Mouse (Mus musculus): ENCODE measurements around the gene Recql5.

Recql5 gene

GRCm38 (mm10) chr11:115899486-115900266 is 33.6 kb downstream of the Recql5 start, which contains the start of gene Smim5:
TSS of gene Smim5 (plus strand) at chr11:115899966.
- no peak for DNase-seq

- DNase-seq: peak; percentile 70
Observed at GRCm38 (mm10) chr11:115898886-115899285, 34.4 kb downstream of the Recql5 start.

- DNase-seq: no peak
Observed at GRCm38 (mm10) chr11:115898446-115898845, 34.8 kb downstream of the Recql5 start.

GRCm38 (mm10) chr11:115894755-115895520 is 38.3 kb downstream of the Recql5 start:
- peak; percentile 21 for DNase-seq

GRCm38 (mm10) chr11:115893071-115893470 is 40.2 kb downstream of the Recql5 start:
- DNase-seq: no peak

- no peak for DNase-seq
Observed at GRCm38 (mm10) chr11:115892213-115892612, 41.1 kb downstream of the Recql5 start.

- no peak for DNase-seq
Observed at GRCm38 (mm10) chr11:115889159-115889558, 44.1 kb downstream of the Recql5 start.

GRCm38 (mm10) chr11:115888020-115888419 is 45.3 kb downstream of the Recql5 start:
- DNase-seq: no peak

- DNase-seq: no peak
Observed at GRCm38 (mm10) chr11:115886446-115886845, 46.8 kb downstream of the Recql5 start.

GRCm38 (mm10) chr11:115885281-115885680 is 48.0 kb downstream of the Recql5 start:
- DNase-seq: no peak

GRCm38 (mm10) chr11:115884361-115884760 is 48.9 kb downstream of the Recql5 start:
- DNase-seq: no peak

- no peak for DNase-seq
Observed at GRCm38 (mm10) chr11:115883251-115883650, 50.0 kb downstream of the Recql5 start.

- no peak for DNase-seq
Observed at GRCm38 (mm10) chr11:115881002-115881401, 52.3 kb downstream of the Recql5 start.

GRCm38 (mm10) chr11:115878071-115878470 is 55.2 kb downstream of the Recql5 start:
- DNase-seq: no peak

- no peak for DNase-seq
Observed at GRCm38 (mm10) chr11:115877174-115877755, 56.0 kb downstream of the Recql5 start.

GRCm38 (mm10) chr11:115876438-115876837 is 56.8 kb downstream of the Recql5 start:
- no peak for DNase-seq

- no peak for DNase-seq
Observed at GRCm38 (mm10) chr11:115875935-115876334, 57.3 kb downstream of the Recql5 start.

- no peak for DNase-seq
Observed at GRCm38 (mm10) chr11:115872437-115872836, 60.8 kb downstream of the Recql5 start.

- no peak for DNase-seq
Observed at GRCm38 (mm10) chr11:115869393-115869792, 63.9 kb downstream of the Recql5 start.

GRCm38 (mm10) chr11:115863895-115864294 is 69.4 kb downstream of the Recql5 start:
- no peak for DNase-seq

- DNase-seq: peak; percentile 61
Observed at GRCm38 (mm10) chr11:115859143-115859945, 73.9 kb downstream of the Recql5 start.

GRCm38 (mm10) chr11:115858354-115858753 is 74.9 kb downstream of the Recql5 start, which contains the start of gene Myo15b:
TSS of gene Myo15b (plus strand) at chr11:115858406.
- no peak for DNase-seq

GRCm38 (mm10) chr11:115857936-115858335 is 75.3 kb downstream of the Recql5 start:
- no peak for DNase-seq

All from cerebellum, adult 11 months (tissue).